Mouse (Mus musculus) yolk sac, embryonic 10.5 days (tissue): ENCODE measurements at regions not wholly inside any gene's neighbourhood (a gene's known extent, or its start where the extent isn't known, plus 50 kb on each side); places are given as distances from the start of the nearest gene placed in this dataset.
"Not testable (repeated sequence)": the region's sequence is repeated elsewhere in the genome, so short reads cannot be mapped to it uniquely, and the experiment has no call there.

Experiments
- DNase-seq: peaks from one replicate; pipeline ENCODE4 v3.0.0-alpha.2; 2017; ENCODE audit warnings: low spot score

- DNase-seq = no peak
Observed at GRCm38 (mm10) chr1:73644394-73644793, 479.9 kb downstream of the Tns1 start.

- no peak for DNase-seq
Observed at GRCm38 (mm10) chr1:73643431-73643830, 480.8 kb downstream of the Tns1 start.

DNA sequence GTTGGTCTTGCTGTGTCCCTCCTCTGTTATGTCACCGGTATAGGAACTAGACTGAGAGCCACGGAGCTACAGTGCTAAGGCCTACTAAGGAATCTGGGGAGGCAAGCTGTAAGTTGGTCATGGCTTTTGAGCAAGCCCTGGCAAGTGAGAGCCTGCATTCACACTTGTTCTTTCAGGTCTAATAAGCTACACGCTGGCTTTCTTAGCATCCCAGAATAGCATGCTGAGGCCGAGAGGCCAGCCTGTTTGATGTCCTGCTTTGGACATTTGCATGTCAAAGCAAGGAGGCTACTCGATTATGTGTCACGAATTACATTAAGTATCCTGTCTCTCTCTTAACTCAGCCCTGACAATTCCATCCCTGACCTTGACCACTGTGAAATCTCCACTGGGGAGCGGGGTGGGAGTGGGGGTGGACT lies 481.5 kb downstream of the Tns1 start:
- no peak for DNase-seq

DNA sequence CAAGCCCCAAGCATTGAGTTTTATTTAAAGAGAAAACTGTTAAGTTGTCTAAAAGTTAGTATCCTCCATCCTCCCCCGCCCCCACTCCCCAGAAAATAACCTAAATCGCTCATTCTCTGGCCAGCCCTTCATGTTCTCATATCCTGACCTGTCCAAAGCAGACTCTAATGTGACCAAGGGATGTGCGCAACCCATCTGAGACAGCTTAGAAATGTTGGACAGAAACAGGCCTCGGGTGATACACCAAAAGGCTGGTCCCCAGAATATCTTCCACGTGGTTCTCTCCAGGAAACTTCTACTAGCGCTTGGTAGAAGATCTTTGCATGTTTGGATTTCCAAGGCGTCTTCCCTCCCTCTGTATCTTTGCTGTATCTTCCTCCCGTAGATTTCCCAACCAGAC lies 482.8 kb downstream of the Tns1 start:
- DNase-seq = no peak

DNA sequence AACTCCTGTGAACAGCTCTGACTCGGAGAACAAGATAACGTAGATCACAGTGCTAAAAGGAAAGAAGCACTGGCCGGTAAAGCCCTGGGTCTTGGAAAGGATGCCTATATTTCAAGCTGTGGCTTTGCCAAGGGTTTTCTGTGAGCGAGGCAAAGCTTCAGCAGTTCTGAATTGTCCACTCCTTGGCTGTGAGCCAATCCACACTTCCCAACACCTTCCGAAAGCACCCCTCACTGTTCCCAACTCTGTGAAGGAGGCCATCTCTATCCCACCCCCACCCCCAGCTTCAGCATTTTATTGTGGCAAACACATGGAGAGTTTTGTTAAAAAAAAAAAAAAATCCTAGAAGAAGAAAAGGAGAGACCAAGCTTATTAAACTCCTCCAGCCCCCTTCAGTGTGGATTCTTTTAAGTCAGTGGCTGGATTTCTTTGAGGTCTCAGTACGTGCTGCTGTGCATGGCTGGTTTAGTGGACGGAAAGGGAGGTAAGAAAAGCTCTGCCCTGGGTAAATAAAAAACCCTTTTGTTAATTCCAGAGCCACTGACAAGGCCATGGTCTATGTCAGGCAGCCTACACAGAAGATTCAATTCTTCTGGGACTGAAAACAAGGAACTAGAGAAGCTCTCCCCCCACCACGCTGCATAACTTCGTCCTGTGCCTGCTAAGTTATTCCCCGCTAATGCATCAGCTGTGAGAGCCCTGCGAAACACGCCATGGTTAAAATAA lies 483.4 kb downstream of the Tns1 start:
- DNase-seq = no peak

DNA sequence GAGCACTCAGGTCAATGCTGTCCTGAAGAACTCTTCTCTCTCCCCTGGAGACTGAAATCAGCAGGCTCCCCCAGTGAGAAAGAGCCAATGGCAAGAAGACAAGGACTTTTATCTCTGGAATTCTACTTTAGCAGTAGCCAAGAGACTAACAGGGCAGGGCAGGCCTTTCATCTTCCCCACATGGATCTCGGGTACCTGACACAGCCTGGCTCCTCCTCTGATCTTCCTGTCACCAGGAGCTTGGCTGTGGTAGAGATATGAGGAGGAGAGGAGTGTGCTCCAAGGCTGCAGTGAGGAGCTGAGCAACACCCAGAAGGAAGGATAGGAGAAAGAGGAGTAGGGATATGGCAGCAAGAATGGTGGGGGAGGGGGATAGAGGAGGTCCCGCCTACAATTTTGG lies 488.5 kb downstream of the Tns1 start:
- DNase-seq = no peak

DNA sequence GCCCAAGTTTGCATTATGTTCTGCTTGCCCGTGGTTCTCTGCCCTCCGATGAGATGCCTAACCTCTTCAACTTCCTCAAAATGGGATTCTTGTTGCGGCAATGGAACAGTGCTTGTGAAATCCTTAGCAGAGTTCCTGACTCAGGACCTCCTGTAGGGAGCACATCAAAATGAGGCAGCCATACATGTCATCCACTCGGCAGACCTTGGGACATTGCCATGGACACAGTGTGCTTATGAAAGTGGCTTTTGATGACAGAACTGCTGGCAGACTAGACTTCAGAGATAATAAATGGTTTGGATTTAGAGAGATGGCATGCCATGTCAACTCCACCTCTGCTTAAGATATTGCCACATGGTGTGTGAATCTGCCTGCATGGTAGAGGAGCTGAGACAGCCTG lies 489.4 kb downstream of the Tns1 start:
- DNase-seq = no peak

GRCm38 (mm10) chr1:73633071-73633470 lies 491.2 kb downstream of the Tns1 start:
- no peak for DNase-seq

GRCm38 (mm10) chr1:73630363-73630762 lies 493.9 kb downstream of the Tns1 start:
- peak; percentile 67 for DNase-seq

GRCm38 (mm10) chr1:73625365-73625764 lies 498.9 kb downstream of the Tns1 start:
- DNase-seq = no peak

DNA sequence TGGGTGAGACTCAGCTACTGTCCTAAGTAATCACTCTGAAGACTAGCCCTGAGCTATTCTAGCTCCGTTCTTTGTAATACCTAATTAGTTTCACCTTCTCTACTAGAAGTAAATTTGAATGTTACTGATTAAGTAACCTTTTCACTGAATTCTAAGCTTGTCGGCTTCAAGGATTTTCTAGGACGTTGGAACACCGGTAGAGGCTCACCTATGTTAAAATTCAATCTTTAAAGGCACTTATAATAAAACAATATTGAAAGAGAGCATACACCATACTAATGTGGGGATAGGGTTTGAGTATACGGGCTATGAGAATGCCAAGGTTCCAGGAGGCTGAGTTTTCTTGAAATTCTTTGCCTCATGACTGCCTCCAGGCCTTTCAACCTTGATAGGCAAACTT lies 503.1 kb downstream of the Tns1 start:
- DNase-seq = not testable (repeated sequence)

DNA sequence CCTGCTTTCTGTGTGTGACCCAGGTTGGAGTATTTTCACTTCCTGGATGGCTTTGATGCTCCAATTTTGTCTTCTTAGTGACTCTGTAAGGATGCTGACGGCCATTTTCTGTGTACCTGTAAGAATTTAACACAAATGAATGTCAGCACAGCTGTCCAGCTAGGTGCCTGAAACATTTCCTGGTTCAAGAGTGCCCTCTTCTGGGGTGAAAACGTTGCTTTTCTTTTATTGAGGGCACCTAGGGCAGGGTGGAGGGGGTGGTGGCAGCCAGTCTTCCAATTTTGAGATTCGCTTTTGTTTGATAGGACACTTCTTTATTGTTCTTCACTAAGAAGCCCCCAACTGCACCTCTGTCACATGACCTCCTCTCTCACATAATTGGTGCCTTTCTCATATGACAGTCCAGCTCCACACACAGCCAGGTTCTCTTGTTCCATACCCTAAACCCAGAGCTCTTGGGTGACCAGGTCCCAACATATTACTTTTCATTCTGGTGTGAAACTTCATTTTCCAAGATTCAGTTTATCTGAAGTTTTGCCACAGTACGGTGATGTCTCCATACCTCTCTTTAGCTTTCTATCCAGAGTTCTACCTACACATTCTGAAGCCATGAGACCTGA lies 505.6 kb downstream of the Tns1 start:
- DNase-seq = peak; percentile 11

DNA sequence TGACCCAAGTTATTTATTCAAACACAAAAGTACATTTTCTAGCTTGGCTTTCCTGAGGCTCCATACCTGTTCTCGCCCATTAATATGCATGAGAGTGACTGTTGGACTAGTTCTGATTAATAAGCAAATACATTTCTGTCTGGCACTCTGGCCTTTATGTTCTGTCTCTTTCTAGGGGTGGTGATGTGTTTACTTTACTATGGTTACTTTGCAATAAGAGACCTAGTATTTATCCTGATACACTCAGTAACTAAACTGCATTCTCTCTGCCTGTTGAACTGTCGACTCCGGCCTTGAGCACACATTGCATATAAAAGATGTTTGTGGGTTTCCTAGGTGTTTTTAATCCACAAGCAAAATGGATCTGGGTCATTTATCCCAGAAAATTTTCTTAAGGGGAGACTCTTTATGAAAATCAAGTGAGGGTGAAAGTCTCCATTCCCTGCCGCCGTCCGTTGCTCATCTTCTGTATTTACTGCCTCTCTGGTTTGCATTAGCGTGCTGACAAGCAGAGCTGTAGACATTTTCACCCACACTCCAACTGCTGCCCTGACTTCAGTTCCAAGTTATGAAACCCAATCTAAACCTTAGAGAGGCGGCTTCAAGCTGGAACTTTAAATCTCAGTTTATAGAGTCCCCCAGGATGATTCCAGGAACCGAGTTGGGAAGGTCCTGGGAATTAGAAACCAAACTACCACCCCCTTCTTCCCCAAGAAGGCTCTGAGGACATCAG lies 530.4 kb downstream of the Tns1 start:
- no peak for DNase-seq

- no peak for DNase-seq
Observed at GRCm38 (mm10) chr1:73591342-73592099, 532.7 kb downstream of the Tns1 start.

DNA sequence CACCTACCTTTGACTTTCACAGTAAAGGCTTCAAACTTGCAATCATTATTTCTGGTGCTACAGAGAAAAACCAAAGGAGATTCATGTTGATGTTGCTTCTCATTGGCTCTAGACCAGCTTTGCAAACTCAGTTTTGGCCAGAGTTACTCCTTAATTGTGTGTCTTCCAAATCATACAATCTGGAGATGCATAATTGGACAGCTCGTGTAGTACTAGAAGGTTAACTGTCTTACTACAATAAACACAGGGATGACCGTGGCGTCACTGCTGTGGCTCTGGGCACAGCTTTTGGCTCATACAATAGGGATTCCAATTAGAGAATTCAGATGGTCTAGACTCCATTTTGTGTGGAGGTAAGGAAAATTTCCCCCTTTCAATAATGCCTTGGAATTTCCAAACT lies 544.6 kb downstream of the Tns1 start:
- DNase-seq = no peak

DNA sequence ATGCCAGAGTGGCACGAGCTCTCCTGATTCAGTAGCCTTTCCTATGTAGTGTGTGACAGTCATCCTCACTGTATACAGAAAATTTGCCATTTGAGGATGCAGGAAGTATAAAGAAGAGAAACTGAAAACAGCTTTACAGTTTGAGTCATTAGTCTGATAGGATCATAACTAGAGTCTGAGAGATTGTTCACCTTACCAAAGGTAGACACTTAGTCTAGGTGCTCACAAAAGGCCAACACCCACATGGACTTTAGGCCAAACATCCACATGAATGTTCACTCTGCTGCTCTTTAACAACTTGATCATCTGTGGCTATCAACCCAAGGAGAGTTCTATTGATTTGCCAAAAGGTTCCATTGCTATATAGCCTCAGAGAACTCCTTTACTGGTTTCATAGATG lies 547.2 kb downstream of the Tns1 start:
- DNase-seq = no peak

DNA sequence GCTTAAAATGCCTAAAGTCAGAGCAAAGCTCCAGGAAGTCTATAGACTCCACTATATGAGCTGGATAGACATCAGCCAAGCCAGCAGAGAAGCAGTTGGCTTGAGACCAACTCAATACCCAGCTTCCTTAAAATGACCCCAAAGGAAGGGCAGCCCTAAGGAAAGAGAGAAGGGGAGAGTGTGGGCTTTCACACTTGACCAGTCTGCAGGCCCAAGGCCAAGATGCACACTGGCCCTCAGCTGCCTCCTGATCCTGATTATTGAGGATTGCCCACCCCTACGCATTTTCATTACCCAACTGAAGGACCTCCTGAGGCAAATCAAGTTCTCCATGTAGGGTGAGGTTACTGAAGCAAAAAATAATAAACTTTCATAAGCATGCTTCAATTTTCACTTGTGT lies 548.6 kb downstream of the Tns1 start:
- DNase-seq = no peak

DNA sequence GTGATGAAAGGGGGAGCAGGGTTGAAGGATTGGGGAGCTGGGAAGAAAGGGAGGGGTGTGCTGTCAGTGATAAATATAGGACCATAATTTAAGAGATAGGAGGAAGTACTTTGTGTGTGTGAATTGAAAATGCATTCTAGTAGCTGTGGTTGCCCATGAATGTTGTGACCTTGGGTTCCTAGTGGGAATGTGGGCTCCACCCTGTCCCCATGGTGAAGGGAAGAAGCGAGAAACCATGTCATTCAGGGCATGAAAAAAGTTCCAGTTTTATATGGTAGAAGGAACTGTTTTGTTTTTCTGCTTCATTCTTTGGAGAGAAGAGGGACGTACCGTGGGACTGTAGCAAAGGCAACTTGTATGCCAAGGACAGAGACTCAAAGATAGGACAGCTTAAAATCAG lies 553.3 kb downstream of the Tns1 start:
- DNase-seq = no peak

DNA sequence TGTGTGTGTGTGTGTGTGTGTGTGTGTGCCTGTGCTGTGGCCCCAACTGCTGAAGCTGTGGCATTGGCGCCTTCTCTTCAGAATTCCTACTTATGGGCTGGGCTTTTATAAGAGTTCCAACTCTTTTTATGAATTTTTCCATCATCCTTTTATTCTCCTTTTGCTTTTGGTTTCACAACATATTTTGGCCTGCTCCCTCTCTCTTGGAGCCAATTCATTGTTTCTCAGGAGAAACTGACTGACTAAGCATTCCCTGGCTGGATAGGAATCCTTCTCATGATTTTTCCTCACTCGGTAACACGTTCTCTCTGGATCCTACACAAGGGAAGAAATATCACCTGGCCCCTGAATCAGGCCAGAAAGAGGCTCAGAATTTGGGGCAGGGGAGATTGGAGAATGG lies 551.1 kb upstream of the Tnp1 start:
- no peak for DNase-seq

GRCm38 (mm10) chr1:73560594-73560993 lies 544.9 kb upstream of the Tnp1 start:
- DNase-seq = no peak

- DNase-seq = no peak
Observed at GRCm38 (mm10) chr1:73547877-73548276, 532.2 kb upstream of the Tnp1 start.

- peak; percentile 4 for DNase-seq
Observed at GRCm38 (mm10) chr1:73545401-73545800, 529.7 kb upstream of the Tnp1 start.

- no peak for DNase-seq
Observed at GRCm38 (mm10) chr1:73541371-73541770, 525.7 kb upstream of the Tnp1 start.
